Mouse (Mus musculus) MEL (cell line): Measurements from ENCODE around the gene Bricd5. TPM values are rescaled to one million over a fixed set of nuclear protein-coding genes. Genes with fewer than 3 reads are reported as not detected.
A peak's percentile ranks its signal among the peaks of the same experiment; 100 is the strongest.

ENCODE experiments used
- DNase-seq: peaks from one replicate; pipeline ENCODE4 v3.0.0; 2011; ENCODE audit warnings: low read depth, low spot score
- H3K27ac ChIP-seq: 2 replicates; pipeline ENCODE4 v1.5.1; 2012; ENCODE audit warnings: low read depth, mild to moderate bottlenecking, control low read depth, low read length, moderate library complexity; ENCODE audit not compliant: control insufficient read depth
- H3K27me3 ChIP-seq, 2 experiments: fragments of 150-350 bp in 1 of 2; sonication (generic) in 1 of 2; 2 replicates each; pipeline ENCODE4 v1.6.1; 2012; ENCODE audit warnings: low read length in 2 of 2, mild to moderate bottlenecking in 2 of 2, improper control_type of control experiment in 1 of 2, moderate library complexity in 1 of 2; ENCODE audit not compliant: insufficient read depth in 2 of 2, control insufficient read depth in 1 of 2
- H3K36me3 ChIP-seq, 2 experiments: 2 replicates each; pipeline ENCODE4 v1.6.1; 2012 to 2014; ENCODE audit warnings: low read length in 2 of 2, improper control_type of control experiment in 1 of 2, inconsistent platforms in 1 of 2, mild to moderate bottlenecking in 1 of 2; ENCODE audit not compliant: insufficient read depth in 2 of 2, control insufficient read depth in 1 of 2
- H3K4me1 ChIP-seq, 2 experiments: fragments of 150-350 bp in 1 of 2; sonication (generic) in 1 of 2; 2 replicates each; pipeline ENCODE4 v1.6.1; 2012; ENCODE audit warnings: low read length in 2 of 2, improper control_type of control experiment in 1 of 2, mild to moderate bottlenecking in 1 of 2; ENCODE audit not compliant: insufficient read depth in 2 of 2, control insufficient read depth in 1 of 2
- H3K4me3 ChIP-seq, 2 experiments: fragments of 150-350 bp in 1 of 2; sonication (generic) in 1 of 2; 2 replicates each; pipeline ENCODE4 v1.5.1; 2012; ENCODE audit warnings: low read depth in 2 of 2, low read length in 2 of 2, mild to moderate bottlenecking in 2 of 2, moderate library complexity in 2 of 2, control low read depth in 1 of 2, improper control_type of control experiment in 1 of 2; ENCODE audit not compliant: control insufficient read depth in 1 of 2, insufficient read depth in 1 of 2
- H3K79me2 ChIP-seq: 2 replicates; pipeline ENCODE4 v1.6.1; 2012; ENCODE audit warnings: mild to moderate bottlenecking, low read length, moderate library complexity; ENCODE audit not compliant: control insufficient read depth, poor library complexity, insufficient read depth
- H3K9ac ChIP-seq: 2 replicates; pipeline ENCODE4 v1.6.1; 2012; ENCODE audit warnings: low read depth, mild to moderate bottlenecking, control low read depth, low read length, moderate library complexity; ENCODE audit not compliant: control insufficient read depth, poor library complexity, severe bottlenecking
- H3K9me3 ChIP-seq: fragments of 150-350 bp; sonication (generic); replicated peaks from 2 replicates; pipeline ENCODE4 v1.6.1; 2012; ENCODE audit warnings: mild to moderate bottlenecking, low read length, improper control_type of control experiment, moderate library complexity; ENCODE audit not compliant: insufficient read depth
- BHLHE40 ChIP-seq: IDR thresholded peaks from 2 replicates; pipeline ENCODE4 v1.6.1; 2012; ENCODE audit warnings: low read depth, mild to moderate bottlenecking, inconsistent platforms, low read length, improper control_type of control experiment, borderline replicate concordance
- CHD1 ChIP-seq: IDR thresholded peaks from 2 replicates; pipeline ENCODE4 v1.6.1; 2012; ENCODE audit warnings: low read depth, mild to moderate bottlenecking, inconsistent platforms, low read length, improper control_type of control experiment
- CHD2 ChIP-seq: IDR thresholded peaks from 2 replicates; pipeline ENCODE4 v1.6.1; 2011; ENCODE audit warnings: low read length, improper control_type of control experiment
- CTCF ChIP-seq, 3 experiments: IDR thresholded peaks in 2 of 3; conservative IDR thresholded peaks in 1 of 3; 2 replicates each; pipeline ENCODE4 v1.5.1; 2011 to 2012; ENCODE audit warnings: low read length in 3 of 3, low read depth in 2 of 3, mild to moderate bottlenecking in 2 of 3, improper control_type of control experiment in 1 of 3, inconsistent platforms in 1 of 3, mixed read lengths in 1 of 3, moderate library complexity in 1 of 3; ENCODE audit not compliant: control insufficient read depth in 1 of 3, insufficient read depth in 1 of 3, poor library complexity in 1 of 3, severe bottlenecking in 1 of 3
- EP300 ChIP-seq, 2 experiments: IDR thresholded peaks; 2 replicates each; pipeline ENCODE4 v1.6.1; 2011; ENCODE audit warnings: improper control_type of control experiment in 2 of 2, low read length in 2 of 2, low read depth in 1 of 2, mild to moderate bottlenecking in 1 of 2
- MAX ChIP-seq: IDR thresholded peaks from 2 replicates; pipeline ENCODE4 v1.6.1; 2011; ENCODE audit warnings: low read length, improper control_type of control experiment
- MAZ ChIP-seq: IDR thresholded peaks from 2 replicates; pipeline ENCODE4 v1.6.1; 2012; ENCODE audit warnings: low read depth, mild to moderate bottlenecking, inconsistent platforms, low read length, improper control_type of control experiment
- MEF2A ChIP-seq: IDR thresholded peaks from 2 replicates; pipeline ENCODE4 v1.6.1; 2014; ENCODE audit warnings: low read depth, mild to moderate bottlenecking, inconsistent platforms, low read length, improper control_type of control experiment; ENCODE audit not compliant: poor library complexity, insufficient replicate concordance, severe bottlenecking; ENCODE audit errors: extremely low read depth
- NELFE ChIP-seq: IDR thresholded peaks from 2 replicates; pipeline ENCODE4 v1.6.1; 2011; ENCODE audit warnings: low read depth, low read length, improper control_type of control experiment
- POLR2AphosphoS2 ChIP-seq: IDR thresholded peaks from 2 replicates; pipeline ENCODE4 v1.6.1; 2011; ENCODE audit warnings: low read length, improper control_type of control experiment
- POLR2AphosphoS5 ChIP-seq: IDR thresholded peaks from 2 replicates; pipeline ENCODE4 v1.6.1; 2012; ENCODE audit warnings: low read depth, borderline replicate concordance, mild to moderate bottlenecking, inconsistent platforms, low read length, moderate library complexity, mixed read lengths
- RAD21 ChIP-seq: IDR thresholded peaks from 2 replicates; pipeline ENCODE4 v1.6.1; 2011; ENCODE audit warnings: mild to moderate bottlenecking, low read depth, low read length, improper control_type of control experiment
- RCOR1 ChIP-seq: IDR thresholded peaks from 2 replicates; pipeline ENCODE4 v1.6.1; 2012; ENCODE audit warnings: low read depth, mild to moderate bottlenecking, inconsistent platforms, low read length, improper control_type of control experiment
- SIN3A ChIP-seq: IDR thresholded peaks from 2 replicates; pipeline ENCODE4 v1.6.1; 2012; ENCODE audit warnings: low read length, improper control_type of control experiment, inconsistent platforms
- SMC3 ChIP-seq: IDR thresholded peaks from 2 replicates; pipeline ENCODE4 v1.6.1; 2011; ENCODE audit warnings: low read depth, low read length, improper control_type of control experiment
- TCF12 ChIP-seq: IDR thresholded peaks from 2 replicates; pipeline ENCODE4 v1.6.1; 2014; ENCODE audit warnings: low read depth, mild to moderate bottlenecking, inconsistent platforms, low read length, improper control_type of control experiment, moderate library complexity
- ZC3H11A ChIP-seq: IDR thresholded peaks from 2 replicates; pipeline ENCODE4 v1.6.1; 2012; ENCODE audit warnings: low read depth, mild to moderate bottlenecking, inconsistent platforms, low read length, improper control_type of control experiment
- ZKSCAN1 ChIP-seq: IDR thresholded peaks from 2 replicates; pipeline ENCODE4 v1.6.1; 2012; ENCODE audit warnings: low read depth, mild to moderate bottlenecking, inconsistent platforms, low read length, improper control_type of control experiment, moderate library complexity
- ZNF384 ChIP-seq: IDR thresholded peaks from 2 replicates; pipeline ENCODE4 v1.6.1; 2012; ENCODE audit warnings: low read depth, mild to moderate bottlenecking, inconsistent platforms, low read length, improper control_type of control experiment
- polyA plus RNA-seq, 2 experiments: library from polyadenylated mRNA; stranded (reverse) in 1 of 2; unstranded in 1 of 2; fragments of >175 nt in 1 of 2; fragments of >200 nt in 1 of 2; gene quantifications; 2 replicates each; pipeline versions ENCODE4 v1.2.1 to v1.2.4; 2012; ENCODE audit warnings: low replicate concordance in 2 of 2, low read depth in 1 of 2; ENCODE audit not compliant: insufficient read length in 2 of 2, insufficient read depth in 1 of 2, missing spikeins in 1 of 2
- total RNA-seq: library from RNA; depleted of rRNA; stranded (reverse); fragments of 300-350 nt; gene quantifications from 2 replicates; pipeline ENCODE4 v1.2.3, GENCODE M21; 2012

Gene Bricd5
- total and polyA plus RNA-seq, 3 experiments: 0.82 to 2.0 TPM; not detected in 1

DNA sequence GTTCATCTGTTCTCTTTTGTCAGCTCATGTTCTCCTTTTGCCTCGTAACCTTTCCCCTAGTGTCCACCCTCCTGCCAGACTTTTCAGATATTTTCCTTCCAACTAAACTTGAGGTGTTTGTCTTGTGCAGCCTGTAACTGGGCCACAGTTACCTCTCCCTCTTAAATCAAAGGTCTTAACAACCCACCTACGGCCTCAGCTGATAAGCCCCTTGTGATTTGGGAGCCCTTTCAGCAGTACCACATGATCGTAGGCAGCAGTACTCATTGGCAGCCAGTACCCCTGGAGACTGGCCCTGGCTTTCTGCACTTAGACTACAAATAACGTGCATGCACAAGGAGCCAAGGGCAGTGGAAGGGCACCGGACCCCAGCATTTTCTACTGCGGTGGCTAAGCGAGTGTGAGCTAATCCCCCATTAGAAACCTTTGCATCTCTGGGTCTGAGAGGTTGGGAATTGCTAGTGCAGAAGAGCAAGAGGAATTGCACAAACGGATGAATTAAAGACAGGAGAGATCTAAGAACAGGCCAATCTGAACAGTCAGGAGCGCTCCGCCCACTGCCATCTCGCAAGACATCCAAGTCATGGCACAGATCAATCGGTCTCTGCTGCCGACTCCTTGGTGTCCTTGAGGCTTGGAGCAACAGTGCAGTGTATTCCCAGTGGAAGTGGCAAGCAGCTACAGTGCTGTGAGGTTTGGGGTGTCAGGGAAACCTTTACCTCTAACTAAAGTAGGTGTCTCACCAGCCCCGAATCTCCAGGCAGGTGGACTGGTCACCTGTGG is 44.3 kb upstream of the Bricd5 start:
- Histone ChIP-seq H3K36me3 (peaks cover 4 to 6% of the 10 kb centered on the region in 2 experiments; a peak in 3 of 4 replicates), H3K9me3 (no peaks in the 10 kb centered on the region), H3K4me1 (peaks cover 3 to 5% of the 10 kb centered on the region in 2 experiments; a peak in 2 of 4 replicates), H3K27ac (no peak overlapping the region), H3K9ac (no peak overlapping the region), H3K79me2 (peaks cover 11% of the 10 kb centered on the region), H3K4me3 (no peak overlapping the region), H3K27me3 (no peaks in the 10 kb centered on the region)
- DNase-seq: no peak
- TF ChIP-seq NELFE (no peak), ZNF384 (no peak), SIN3A (no peak), RCOR1 (no peak), MEF2A (no peak), POLR2AphosphoS5 (no peak), CHD2 (no peak), BHLHE40 (no peak), TCF12 (no peak), POLR2AphosphoS2 (no peak), EP300 (IDR thresholded peaks at IDR 0.05; ENCODE audit: low read depth in 1 of 2, low read length in 2 of 2) (no peak), ZKSCAN1 (no peak), SMC3 (no peak)

GRCm38 (mm10) chr17:24437016-24437415 is 36.7 kb upstream of the Bricd5 start:
- Histone ChIP-seq H3K4me3 (no peak overlapping the region), H3K27me3 (no peaks in the 10 kb centered on the region), H3K36me3 (no peaks in the 10 kb centered on the region; a peak in 1 of 4 replicates), H3K27ac (no peak overlapping the region), H3K9me3 (no peaks in the 10 kb centered on the region), H3K4me1 (no peaks in the 10 kb centered on the region), H3K79me2 (no peaks in the 10 kb centered on the region), H3K9ac (no peak overlapping the region)
- peak; percentile 70 for DNase-seq
- no peak for TF ChIP-seq CHD1
- TF ChIP-seq ZC3H11A: peak; percentile 55
- peak; percentile 72 for TF ChIP-seq SMC3
- TF ChIP-seq MAX: no peak
- TF ChIP-seq MAZ: no peak
- TF ChIP-seq TCF12: no peak
- TF ChIP-seq ZKSCAN1: no peak
- peak; percentile 76 for TF ChIP-seq RAD21
- TF ChIP-seq CTCF (IDR thresholded peaks at IDR 0.05 in 2 of 3, conservative IDR thresholded peaks at IDR 0.05 in 1 of 3; ENCODE audit: control insufficient read depth in 1 of 3, insufficient read depth in 1 of 3, low read depth in 2 of 3, low read length in 3 of 3, poor library complexity in 1 of 3, severe bottlenecking in 1 of 3): peak; percentile 40 to 84 (median 78); a peak in 5 of 6 replicates
- no peak for TF ChIP-seq EP300 (IDR thresholded peaks at IDR 0.05; ENCODE audit: low read depth in 1 of 2, low read length in 2 of 2)
